Mouse (Mus musculus): ENCODE results near the gene Gm12166.

DNA sequence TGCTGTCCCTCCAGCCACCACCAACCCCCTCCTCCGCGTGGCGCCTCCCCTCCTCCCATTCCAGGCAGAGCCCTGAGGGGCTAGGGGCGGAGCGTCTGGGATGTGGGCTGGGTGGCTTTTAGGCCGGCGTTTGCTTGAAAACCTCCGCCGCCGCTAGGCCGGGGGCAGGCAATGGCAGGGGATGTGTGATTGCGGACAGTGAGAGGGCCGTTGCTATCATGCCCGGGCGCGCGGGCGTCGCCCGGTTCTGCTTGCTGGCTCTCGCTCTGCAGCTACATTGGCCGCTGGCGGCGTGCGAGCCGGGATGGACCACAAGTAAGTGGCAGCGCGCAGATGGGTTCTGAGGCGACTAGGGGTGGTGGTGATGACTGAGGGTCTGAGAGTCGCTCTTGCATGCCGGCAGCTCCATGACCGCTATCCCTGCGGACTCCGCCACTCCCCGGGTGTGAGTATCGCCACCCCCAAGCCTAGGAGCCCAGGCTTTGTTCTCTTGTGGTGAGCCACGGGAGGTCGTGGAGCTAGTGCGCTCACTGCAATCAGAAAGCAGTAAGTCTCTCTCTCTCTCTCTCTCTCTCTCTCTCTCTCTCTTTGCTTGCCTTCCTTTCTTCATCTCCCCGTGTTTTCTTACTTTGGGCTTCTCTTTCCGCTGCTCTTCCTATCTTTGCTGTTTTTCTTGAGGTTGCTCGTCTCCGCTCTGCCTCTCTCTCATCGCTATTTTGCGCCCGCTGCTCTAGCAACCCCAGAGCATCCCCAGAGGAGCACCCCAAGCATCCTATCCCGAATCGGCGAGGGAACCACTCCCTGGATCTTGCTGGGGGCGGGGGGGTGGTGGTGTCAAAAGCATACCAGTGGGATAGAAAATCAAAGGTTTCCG is 4.0 kb upstream of the Gm12166 start, which contains the start of gene Adam19:
- TF ChIP-seq MYOG (IDR thresholded peaks at IDR 0.05; ENCODE audit: control insufficient read depth in 1 of 3, insufficient read depth in 1 of 3, insufficient read length in 2 of 3, low read depth in 2 of 3) (no peak), POLR2A (IDR thresholded peaks at IDR 0.05; ENCODE audit: insufficient read length, low read depth) (peak; percentile 82), E2F4 (IDR thresholded peaks at IDR 0.05; ENCODE audit: insufficient read depth) (no peak), TCF3 (IDR thresholded peaks at IDR 0.05; ENCODE audit: insufficient read length, low read depth) (no peak), MAX (IDR thresholded peaks at IDR 0.05; ENCODE audit: low read depth) (no peak)
